Mouse (Mus musculus): ENCODE measurements around the gene Tsc22d1.
A peak's percentile ranks its signal among the peaks of the same experiment; 100 is the strongest.

The Tsc22d1 gene

DNA sequence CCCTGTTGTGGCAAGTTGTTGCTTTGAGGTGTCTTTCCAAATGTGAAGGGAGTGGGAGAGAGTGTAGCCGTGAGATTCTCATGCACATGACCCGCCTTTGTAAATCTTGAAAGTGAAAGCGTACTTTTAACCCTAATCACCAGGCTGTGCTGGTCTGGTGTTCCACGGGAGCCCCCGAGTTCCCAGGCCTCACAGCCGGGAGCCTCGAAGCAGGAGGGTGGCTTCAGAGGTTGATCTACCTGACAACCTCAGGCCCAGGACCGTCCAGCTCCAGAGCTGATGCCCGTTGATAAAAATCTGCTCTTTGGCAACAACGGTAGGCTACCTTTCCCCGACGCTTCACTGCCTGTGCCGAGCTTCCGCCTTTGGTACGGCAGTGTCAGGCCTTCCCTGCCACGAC, 72.8 kb downstream of the Tsc22d1 start:
- DNase-seq (ENCODE audit: low read depth, low spot score), result no peak

DNA sequence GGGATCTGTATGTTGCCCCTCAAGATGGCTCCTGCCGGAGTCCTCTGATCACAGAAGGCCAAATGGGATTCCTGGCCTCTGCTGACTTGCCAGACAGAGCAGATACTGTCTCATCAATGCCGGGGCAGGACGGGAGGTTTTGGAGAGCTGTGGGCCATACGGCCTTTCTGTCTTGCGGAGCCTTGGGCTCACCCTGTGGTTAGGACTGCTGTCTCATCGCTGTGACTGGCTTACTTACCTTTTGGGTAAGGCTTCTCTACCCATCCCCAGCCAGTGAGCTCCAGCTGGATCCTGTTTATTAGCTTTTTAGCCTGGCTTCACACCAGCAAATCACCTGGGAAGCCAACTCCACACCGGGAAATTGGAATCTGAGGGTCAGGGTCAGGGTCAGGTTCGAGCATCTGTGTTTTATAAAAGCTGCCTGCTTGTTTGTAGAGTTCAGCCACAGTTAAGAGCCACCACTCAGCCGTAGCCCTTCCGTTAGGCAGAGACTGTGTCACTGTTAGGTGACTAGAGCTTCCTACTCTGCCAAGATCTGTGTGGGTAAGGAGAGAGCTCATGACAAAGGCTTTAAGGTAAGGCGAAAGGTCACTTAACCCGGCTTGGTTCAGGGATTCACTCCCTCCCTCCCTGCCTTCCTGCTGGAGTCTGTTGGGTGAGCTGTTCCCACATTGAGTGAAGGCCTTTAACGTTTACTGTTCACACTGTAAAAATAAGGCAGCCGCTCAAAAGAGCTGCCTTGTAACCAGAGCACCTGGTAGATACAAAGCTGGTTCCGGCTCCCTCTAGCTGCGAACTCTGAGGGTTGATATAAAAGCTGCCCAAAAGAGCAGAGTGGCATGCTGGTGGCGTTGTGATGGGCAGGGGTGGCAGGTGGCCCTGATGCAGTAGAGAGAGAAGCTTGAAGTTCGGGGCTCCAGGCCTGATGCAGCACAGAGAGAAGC, 73.6 kb downstream of the Tsc22d1 start:
- peak; percentile 70 for DNase-seq (ENCODE audit: low read depth, low spot score)

DNA sequence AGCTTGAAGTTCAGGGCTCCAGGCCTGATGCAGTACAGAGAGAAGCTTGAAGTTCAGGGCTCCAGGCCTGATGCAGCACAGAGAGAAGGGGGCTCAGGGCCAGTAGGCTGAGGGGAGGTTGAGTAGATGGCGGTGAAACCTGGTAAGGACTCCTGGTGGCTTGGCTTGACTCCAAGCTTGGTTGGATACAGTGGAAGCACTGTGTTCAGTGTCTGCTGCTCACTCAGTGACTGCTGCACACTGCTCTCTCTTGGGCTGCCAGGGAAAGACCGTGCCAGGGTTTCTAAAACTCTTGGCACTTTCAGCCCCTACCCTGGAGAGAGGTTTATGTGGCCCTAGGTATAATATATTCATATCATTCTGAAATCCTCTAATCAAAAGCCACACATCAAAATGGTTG, 74.4 kb downstream of the Tsc22d1 start:
- peak; percentile 60 for DNase-seq (ENCODE audit: low read depth, low spot score)

DNA sequence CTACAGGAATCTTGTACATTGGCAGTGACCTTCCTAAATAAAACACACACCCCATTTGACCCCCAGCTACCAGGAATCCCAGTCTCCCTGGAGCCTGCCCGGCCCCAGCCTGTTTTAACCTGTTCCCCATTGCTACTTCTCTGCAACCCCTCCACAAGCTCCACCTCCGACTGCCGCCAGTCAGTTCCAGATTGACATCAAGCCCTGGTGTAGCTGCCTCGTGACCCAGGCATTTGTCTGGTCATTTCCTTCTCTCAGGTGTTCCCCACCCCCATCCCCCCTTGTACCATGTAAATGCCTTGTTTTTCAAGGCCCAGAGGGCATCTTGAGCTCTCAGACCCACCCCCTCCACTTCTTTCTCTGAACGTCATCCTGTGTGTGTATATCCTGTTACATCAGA, 80.3 kb downstream of the Tsc22d1 start:
- DNase-seq (ENCODE audit: low read depth, low spot score), result no peak

DNA sequence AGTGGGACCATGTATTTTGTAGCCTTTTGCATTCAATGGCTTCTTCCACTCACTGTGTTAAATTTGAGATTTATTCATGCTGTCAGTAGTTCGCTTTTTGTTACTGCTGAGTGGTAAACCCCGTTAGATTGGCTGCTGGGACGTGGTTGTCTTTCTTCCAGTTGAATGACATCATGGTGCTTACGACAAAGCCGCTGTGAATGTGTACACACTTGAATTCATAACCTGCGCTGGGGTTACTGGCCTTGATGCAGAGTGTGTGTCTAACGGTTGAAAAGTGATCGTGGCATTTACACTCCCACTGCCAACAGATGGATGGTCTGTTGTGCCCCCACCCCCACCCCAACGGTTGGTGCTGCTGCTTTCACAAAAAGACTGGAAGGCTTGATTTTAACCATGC, 82.4 kb downstream of the Tsc22d1 start:
- no peak for DNase-seq (ENCODE audit: low read depth, low spot score)

DNA sequence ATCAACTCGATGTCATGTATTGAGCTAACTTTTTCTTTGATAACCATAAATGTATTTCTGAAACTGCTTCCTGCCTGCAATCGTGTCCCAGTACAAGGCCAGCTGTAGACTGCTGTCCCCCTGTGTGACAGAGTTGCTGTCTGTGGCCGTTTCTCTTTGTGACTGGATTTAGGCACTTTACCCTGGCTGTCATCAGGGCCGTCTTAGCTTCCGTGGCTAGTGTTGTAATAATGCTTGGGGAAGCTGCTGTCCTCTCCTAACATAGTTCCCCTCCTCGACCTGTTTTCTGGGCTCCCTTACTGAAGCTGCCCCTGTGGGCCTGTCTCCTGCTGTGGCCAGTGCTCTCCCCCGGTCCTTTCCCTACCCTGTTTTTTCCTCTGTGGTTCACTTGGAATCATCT, 83.4 kb downstream of the Tsc22d1 start:
- DNase-seq (ENCODE audit: low read depth, low spot score), result no peak

DNA sequence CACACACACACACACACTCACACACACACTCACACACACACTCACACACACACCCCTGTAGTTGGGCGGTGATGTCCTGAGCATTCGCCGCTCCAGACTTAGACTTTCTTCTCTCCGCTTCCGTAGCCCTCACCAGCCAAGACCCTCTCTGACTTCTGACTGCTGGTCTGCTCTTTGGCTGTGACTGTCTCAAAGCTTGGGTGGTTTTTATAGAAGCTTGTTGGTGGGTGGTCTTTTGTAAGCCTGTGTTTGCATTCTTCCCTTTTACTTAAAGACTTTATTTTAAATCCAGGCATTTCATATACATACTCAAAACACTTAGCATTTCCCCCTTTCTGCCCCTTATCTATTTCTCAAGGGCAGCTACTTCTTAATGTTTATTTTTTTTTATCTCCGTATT, 84.7 kb downstream of the Tsc22d1 start:
- DNase-seq (ENCODE audit: low read depth, low spot score), result no peak

DNA sequence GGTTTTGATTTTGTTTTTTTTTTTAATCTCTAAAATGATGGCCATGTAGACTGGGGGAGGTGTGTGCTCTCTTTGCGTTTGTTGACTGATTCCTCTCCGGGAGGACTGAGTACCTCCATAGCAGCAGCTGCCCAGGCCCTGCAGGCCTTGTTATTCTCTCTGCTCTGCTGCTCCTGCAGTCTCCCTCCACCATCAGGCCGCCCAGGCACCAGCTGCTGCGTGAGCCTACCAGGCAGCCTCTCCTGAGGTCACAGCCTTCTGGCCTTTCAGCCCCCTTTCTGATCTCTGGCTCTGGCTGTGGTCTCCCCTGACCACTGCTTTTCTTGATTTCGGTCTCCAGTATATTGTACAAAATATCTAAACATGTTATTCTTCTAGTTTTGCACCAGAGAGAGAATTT, 85.3 kb downstream of the Tsc22d1 start:
- DNase-seq (ENCODE audit: low read depth, low spot score), result peak; percentile 38

DNA sequence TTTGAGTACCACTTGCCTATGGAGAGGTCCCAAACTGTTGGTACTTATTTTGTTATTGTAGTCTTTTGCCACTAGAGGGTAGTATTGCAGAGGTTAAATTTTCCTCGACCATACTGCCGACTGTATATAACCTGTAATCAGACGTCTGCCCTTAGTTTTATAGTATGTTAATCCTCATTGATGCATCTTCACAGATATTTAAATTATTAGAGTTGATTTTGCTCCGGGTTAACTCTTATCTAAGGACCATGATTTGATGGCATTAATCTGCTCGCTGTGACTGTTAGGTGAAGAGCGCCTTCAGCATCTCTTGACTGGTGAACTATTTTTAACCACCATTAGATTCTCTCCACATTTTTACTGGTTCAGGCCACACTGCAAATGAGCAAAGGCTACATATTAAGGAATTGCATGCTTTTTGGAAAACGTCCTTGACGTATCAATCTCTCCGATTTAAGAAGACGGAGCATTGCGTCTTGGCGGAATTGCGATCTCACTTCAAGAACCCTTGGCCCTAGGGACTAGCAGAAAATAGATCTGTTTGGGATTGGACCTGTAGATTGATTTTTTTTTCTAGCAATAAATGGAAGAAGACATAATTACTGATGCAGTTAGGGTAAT, 88.6 kb downstream of the Tsc22d1 start:
- peak; percentile 82 for DNase-seq (ENCODE audit: low read depth, low spot score)

DNA sequence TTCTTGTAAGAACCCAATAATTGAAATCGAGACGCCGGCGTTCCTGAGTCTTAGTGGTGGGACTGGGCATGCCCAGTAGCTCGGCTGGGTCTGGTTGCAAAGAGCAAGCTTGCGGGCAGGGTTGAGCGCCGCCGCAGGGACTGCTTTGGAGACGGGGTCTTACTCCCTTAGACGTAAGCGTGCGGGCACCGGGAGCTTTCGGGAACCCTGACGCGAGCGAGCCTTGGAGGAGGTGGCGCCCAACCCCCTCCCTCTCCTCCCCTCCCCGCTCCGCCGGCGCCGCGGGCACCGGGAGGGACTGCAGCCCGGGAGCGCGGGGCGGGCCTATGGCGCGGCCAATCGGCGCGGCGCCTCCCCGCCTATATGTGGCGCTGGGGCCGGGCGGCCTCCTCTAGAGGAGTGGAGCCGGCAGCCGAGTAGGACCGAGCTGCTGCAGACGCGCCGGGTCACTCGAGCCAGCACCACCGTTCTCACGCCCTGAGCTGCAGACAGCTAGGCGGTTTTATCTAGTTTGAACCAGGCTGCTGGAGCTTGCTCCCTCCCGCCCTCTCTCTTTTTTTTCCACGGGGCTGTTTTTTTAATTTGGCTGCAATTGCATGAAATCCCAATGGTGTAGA, 89.5 kb downstream of the Tsc22d1 start:
- DNase-seq (ENCODE audit: low read depth, low spot score), result peak; percentile 97

DNA sequence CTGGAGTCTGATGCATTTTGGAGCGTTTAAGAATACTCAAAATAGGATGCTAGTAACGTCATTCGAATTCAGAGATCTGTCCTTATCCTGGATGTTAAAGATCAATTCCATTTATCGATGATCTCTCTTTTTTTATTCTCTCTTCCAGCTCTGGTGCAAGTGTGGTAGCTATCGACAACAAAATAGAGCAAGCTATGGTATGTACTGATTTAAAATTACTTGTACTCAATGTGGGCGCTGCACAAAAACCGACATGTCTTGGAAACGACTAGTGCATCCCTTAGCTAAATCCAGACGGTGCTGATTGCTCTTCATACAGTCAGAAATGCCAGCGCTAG, 90.3 kb downstream of the Tsc22d1 start:
- DNase-seq (ENCODE audit: low read depth, low spot score), result no peak

DNA sequence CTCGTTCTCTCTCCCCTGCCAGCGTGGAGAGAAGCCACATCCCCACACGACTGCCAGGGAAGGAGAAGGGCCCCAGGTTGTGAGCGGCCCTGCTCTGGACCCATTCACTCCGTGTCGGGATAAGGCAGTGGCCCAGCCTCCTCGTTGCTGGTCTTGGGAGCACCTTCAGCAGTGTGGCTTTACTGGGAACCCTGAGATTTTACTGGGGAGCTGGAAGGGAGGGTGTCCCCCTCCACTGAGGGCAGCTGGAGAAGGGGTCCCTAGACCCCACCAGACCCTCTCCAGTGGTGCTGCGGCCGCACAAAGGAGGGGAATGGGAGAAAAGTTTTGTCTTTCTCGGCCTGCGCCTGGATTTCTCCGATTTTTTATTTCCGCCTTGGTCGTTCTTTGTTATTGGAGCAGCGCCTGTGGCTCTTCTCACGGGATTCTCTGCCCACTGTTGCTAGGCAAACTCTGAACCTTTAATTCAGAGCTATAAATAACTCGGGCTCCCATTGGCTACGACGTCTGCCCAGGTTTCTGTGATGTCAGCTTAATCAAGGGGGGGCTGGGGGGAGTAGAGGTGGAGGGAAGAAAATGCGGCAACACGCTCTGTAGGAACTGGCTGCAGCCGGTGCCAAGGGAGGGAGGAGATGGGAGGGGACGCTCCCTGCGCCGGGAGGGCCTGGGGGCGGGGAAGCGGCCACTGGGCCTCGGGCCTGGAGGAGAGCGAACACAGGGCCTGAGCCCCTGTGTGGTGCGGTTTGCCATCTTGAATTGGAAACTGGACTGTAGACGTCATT, 90.9 kb downstream of the Tsc22d1 start:
- peak; percentile 99 for DNase-seq (ENCODE audit: low read depth, low spot score)

DNA sequence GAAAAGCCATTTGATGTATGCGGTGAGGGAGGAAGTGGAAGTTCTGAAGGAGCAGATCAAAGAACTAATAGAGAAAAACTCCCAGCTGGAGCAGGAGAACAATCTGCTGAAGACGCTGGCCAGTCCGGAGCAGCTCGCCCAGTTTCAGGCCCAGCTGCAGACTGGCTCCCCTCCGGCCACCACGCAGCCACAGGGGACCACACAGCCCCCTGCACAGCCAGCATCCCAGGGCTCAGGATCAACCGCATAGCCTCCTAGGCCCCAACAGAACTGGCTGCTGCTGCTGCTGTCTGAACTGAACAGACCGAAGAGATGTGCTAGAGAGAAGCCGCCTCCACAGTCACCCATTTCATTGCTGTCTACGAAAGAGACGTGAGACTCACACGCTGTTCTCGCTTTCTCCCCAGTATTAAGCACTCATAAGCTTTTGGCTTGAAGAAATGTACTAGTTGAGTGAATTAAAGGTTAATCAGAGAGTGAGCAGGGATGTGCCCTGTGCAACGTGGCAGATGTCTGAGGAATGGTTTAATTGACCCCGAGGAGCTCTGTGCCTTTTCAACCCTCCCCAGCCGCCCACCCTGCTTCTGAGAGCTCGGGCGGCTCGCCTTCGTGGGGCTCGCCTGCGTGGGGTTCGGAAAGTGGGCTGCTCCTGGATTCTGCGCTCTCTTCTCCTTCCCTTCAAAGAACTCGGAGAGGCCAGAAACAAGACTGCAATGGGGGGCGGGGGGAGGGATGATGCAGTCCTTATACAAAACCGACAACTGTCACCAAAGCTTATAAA, 91.9 kb downstream of the Tsc22d1 start:
- DNase-seq (ENCODE audit: low read depth, low spot score), result peak; percentile 61

DNA sequence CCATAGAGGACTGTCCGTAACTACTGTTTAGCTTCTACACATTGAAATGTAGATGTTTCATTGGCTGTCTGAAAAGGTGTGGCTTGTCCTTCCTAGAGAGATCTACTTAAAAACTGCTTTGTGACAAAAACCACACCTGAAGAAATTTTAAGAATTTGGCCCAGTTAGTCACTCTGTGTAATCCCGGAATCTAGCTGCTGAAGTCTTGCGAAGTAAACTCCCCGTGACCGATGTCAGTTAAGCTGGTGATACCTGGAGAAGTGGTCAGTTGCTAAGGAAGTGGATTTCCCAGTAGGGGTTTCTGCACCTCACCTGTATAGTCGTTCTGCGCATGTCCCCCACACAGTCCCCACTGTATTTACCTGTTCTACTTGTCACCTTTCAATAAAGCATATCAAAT, 92.6 kb downstream of the Tsc22d1 start:
- DNase-seq (ENCODE audit: low read depth, low spot score), result no peak

DNA sequence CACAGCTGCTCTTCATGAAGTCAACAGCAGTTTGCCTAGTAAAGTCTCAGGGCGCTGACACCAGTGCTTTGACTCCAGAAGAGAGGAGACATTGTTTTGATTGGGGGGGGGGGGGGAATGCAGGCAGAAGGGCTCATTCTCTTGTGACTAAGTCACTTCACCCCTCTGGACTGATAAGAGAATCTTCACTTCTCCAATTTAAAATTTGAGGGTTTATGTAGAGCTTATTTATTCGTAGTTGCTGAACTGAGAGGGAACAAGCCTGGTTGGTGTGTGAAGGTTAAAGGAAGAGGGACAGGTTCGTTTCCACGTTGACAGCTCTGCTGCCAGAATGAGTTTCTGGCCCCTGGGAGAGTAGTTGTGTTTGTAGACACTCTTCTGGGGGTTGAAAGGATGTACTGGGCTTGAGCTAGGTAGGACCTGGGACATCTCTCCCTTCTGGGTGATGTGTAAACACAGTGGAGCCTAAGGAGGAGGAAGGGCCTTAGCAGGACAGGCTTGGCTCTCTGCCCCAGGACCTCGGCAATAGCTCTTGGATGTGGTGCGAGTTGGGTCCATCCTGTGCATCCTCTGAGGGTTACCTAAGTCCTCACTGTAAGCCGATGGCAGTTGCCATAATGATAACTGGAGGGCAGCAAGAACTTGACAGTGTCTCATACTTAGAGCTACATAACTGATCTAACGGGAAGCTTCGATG, 93.2 kb downstream of the Tsc22d1 start:
- DNase-seq (ENCODE audit: low read depth, low spot score), result peak; percentile 42

DNA sequence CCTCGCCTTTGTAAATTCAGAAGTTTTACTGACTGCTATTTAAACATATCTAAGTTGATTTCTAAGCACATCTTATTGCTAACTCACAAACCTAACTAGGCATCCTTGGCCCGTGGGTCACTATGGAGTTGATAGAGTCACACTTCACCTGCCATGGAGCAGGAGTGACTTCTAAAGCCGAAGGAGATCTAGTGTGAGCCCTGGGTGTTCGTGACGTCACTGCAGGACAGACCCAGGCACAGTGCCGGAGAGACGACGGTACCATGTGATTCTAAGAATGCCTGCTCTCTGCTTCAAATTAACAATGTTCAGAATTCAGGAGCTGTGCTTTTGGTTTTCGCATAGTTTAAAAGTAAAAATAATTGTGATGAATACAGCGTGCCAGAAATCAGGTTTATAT, 93.9 kb downstream of the Tsc22d1 start:
- DNase-seq (ENCODE audit: low read depth, low spot score), result no peak

DNA sequence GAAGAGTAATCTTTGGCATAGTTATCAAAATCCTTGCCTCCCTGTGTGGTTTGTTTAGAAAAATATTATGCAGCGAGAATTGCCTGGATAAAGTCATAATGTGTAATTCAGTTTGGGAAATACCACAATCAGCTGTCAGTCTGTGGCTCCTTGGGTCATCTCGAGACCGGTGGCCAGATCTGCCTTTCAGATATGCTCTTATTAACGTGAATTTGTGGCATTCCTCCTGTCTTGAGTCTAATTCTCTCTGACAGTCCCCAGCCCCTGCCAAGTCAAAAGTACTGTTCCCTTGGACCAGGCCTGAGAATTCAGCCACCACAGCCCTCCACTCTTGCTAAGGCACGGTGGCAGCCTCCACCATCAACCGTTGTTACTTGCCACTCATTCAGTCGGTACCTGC, 97.2 kb downstream of the Tsc22d1 start:
- DNase-seq (ENCODE audit: low read depth, low spot score), result no peak

DNA sequence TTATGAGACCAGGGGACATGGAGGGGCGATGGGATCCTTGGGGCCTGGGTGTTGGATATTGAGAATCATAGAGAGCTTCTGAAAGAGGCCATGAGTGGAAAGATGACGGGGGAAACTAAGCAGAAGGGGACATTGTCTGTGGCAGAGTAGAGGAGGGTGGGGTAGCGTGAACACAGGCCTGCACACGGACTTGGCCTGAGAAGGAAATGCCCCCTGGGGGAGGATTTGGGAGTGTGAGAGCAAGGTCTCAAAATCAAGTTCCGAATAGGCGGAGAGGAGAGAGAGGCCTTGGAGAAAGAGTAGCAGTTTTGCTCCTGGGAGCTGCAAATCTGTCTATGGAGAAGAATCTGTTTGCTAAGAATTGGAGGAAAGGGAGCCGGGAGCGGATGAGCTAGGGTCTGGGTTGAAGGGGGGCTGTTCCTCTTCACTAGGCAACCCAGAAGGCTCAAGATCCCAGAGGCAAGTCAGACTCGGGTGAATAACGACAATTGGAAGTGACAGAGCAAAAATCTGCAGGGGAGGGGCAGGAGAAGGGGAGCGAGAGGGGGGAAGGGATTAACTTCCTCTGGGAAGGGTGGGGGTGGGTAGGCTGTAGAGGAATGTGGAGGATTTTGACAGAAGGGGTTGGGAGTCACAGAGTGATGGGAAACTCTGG, 98.8 kb downstream of the Tsc22d1 start:
- no peak for DNase-seq (ENCODE audit: low read depth, low spot score)

DNA sequence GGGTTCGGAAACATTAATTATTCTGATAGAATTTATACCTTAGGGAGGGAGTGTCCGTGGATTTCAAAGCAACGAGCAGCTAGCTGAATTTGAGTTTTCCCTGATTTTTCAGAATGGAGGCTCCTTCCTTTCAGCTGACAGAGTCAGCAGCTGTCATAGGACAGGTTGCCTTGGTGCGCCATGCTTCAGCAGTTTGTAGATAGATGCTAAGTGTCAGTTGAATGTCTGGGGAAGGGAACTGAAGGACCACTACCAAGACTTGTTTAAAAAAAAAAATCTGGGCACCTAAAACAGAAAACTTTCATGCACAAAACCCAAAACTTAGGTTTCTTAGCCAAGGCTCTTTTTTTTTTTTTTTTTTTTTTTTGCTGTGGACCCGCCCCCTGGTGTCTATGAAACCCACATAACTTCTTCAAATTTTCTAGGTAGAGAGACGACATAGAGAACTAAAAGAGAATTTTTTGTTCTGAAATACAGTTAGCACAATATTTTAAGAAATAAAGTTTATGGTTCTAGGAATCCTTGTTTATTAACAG, 99.4 kb downstream of the Tsc22d1 start:
- DNase-seq (ENCODE audit: low read depth, low spot score), result no peak

DNA sequence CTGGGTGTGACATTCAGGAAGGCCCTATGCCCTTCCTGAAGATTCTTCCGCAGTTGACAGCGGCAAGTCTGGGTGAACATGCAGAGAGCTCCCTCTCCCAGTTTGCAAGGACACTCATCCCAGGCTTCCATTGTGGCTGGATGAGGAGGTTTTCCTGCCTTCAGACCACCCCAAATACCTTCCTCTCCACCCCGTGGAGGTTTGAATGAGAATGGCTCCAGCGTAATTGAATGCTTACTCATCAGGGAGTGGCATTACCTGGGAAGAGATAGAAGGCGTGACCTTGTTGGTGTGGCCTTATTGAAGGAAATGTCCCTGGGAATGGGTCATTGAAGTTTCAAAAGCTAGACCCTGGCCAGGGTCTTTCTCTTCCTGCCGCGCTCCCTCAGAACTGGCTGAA, 100.9 kb downstream of the Tsc22d1 start:
- DNase-seq (ENCODE audit: low read depth, low spot score), result no peak
